Mouse (Mus musculus): ENCODE results near the gene Cntrob. TPM values are rescaled to one million over a fixed set of nuclear protein-coding genes. Genes with fewer than 3 reads are reported as not detected.

Gene Cntrob
- total RNA-seq, 2 experiments from 2014 or later = 13.2 to 15.0 TPM

DNA sequence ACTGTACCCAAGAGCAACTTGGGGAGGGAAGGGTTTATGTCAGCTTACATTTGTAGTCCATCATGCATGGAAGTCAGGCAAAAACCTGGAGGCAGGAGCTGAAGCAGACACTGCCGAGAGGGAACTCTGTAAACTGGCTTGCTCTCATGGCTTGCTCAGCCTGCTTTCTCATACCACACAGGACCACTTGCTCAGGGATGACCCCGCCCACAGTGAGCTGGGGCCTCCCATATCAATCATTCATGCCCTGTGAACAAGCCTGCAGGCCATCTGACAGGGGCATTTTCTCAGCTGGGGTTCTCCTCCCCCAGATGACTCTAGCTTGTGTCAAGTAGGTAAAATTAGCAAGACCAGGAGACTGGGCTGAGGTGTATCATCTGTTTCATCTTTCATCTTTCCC is 59.3 kb downstream of the Cntrob start:
- DNase-seq (ENCODE audit: extremely low spot score in 1 of 2, low spot score in 2 of 2) = no peak
- intact Hi-C loops (cut with DNase I) = no loop called here

DNA sequence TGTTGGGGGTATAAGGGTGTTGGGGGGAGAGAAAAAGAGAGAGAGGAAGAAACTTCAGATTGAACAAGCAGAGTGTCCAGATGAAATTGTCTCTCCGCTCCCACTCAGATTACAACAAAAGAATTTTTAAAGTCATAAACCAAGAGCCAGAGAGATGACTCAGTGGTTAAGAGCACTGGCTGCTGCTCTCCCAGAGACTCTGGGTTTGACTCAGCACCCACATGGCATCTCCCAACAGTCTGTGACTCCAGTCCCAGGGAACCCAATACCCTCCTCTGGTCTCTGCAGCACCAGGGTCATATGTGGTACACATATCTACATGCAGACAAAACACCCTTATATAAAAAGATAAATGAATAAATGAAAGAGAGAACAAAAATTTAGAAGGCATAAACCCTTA is 63.5 kb downstream of the Cntrob start:
- intact Hi-C loops (cut with DNase I) = no loop called here
- DNase-seq (ENCODE audit: extremely low spot score in 1 of 2, low spot score in 2 of 2) = no peak

DNA sequence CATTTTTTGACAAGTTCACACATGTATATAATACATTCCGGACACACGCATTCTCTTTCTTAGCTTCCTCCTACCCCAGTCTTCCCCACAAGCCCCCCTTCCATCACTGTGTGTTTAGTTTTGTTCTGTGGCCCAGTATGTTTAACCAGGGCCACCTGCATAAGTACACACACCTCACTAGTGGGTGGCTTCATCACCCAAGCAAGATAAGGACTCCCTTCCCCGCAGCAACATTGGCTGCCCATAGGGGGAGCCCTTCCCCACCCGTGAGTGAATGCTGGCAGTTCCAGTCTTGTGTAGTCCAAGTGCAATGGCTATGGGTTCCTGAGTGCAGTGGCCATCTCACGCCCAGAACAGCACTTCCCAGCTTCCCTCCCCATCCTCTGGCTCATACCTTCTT is 65.3 kb downstream of the Cntrob start:
- peak in 1 of 2 experiments; percentile 56 for DNase-seq (ENCODE audit: extremely low spot score in 1 of 2, low spot score in 2 of 2)
- intact Hi-C loops (cut with DNase I) = loop anchor here (5.0 kb wide), 1 partner anchor 129 kb away; no protein-coding TSS in a partner anchor

DNA sequence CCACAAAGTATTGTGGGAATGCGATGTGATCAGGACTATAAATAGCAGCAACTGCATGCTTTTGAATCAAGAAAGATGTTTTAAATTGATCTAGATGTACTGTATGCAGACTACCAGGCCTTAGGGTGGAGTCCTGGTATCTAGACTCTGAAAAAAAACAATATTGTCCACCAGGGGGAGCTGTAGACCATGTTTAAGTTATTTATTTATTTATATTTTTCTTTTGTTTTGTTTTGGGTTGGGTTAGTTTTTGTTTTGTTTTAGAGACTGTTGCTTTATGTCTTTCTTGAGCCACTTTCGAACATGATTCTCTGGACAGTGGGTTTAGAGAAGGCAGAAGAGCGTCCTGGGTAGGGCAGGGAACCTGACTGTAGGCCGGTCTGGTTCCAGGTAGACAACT is 65.8 kb downstream of the Cntrob start:
- intact Hi-C loops (cut with DNase I) = loop anchor here (2.0 to 5.0 kb wide), 2 partner anchors 129 to 255 kb away; no protein-coding TSS in a partner anchor
- peak in 1 of 2 experiments; percentile 59 for DNase-seq (ENCODE audit: extremely low spot score in 1 of 2, low spot score in 2 of 2)

DNA sequence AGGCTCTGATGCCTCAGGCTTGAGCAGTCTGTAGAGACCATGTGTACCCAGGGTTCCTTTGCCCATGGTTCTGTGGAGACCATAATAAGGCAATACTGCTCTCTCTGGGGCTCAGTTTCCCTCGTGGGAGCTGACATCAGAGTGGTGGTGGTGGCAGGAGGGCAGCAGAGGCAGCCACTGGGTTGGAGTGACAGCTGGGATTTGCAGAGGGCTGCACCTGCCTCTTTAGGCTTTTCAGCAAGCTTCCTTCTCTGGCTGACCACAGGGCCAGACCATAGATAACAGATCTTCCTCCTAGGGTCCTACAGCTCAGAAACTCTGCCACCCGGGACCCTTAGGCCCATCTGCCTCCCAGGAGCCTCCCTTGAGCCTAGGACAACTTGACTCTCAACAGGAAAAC is 66.5 kb downstream of the Cntrob start:
- DNase-seq (ENCODE audit: extremely low spot score in 1 of 2, low spot score in 2 of 2) = no peak
- intact Hi-C loops (cut with DNase I) = loop anchor here (2.0 to 5.0 kb wide), 2 partner anchors 130 to 256 kb away; no protein-coding TSS in a partner anchor

DNA sequence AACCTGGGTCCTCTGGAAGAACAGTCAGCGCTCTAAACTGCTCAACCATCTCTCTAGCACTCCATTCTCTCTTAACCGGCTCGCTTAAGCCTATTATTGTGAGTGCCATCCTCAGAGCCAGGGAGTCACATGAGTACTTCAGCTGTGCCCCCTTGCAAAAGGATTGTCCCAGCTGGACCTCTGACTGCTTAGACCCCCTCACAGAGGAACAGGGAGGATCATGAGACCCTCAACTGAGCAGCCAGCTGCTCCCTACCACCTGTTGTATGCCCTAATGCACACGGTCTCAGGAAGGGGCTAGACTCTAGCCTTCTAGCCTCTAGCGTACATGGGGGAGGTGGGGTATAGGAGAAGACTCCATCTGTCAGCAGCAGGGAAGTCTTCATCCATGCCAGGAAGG is 68.8 kb downstream of the Cntrob start:
- no peak for DNase-seq (ENCODE audit: extremely low spot score in 1 of 2, low spot score in 2 of 2)
- intact Hi-C loops (cut with DNase I) = loop anchor here (5.0 kb wide), 1 partner anchor 132 kb away; no protein-coding TSS in a partner anchor

DNA sequence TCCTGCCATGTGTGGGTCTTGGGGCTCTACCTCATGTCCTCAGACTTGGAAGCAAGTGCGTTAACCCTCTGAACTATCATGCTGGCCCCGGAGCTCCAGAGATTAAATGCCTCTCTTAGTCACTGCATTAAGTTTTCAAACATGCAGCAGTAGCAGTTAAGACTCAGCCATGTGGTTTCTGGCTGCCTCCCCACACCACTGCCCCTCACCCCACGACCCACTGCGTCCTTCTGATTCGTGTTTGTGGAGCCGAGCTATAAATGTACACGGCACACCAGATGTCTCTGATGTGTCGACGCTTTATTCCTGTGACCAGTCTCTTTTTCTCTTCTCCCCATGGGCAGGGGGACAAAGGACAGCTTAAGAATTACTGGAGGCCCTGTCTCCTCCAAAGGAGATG is 70.4 kb downstream of the Cntrob start:
- DNase-seq (ENCODE audit: extremely low spot score in 1 of 2, low spot score in 2 of 2) = no peak
- intact Hi-C loops (cut with DNase I) = no loop called here

DNA sequence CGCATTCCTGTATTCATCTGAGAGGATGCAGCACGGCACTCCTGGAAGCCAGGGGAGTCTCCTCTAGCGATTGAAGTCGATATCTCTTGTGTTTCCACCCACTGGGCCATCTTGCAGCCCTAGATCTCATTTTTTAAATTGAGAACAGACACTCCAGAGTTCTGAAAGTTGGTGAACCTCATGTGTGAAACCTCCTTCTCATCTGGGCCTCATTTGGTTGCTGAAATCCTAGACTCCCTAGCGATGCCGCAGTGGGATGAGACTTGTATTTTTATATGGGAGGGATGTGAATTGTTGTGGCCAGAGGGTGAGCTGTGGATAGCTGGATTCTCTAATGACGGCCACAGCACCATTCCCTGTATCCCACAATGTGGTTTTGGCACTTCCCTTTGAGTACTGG is 71.6 kb downstream of the Cntrob start:
- no peak for DNase-seq (ENCODE audit: extremely low spot score in 1 of 2, low spot score in 2 of 2)
- intact Hi-C loops (cut with DNase I) = no loop called here

DNA sequence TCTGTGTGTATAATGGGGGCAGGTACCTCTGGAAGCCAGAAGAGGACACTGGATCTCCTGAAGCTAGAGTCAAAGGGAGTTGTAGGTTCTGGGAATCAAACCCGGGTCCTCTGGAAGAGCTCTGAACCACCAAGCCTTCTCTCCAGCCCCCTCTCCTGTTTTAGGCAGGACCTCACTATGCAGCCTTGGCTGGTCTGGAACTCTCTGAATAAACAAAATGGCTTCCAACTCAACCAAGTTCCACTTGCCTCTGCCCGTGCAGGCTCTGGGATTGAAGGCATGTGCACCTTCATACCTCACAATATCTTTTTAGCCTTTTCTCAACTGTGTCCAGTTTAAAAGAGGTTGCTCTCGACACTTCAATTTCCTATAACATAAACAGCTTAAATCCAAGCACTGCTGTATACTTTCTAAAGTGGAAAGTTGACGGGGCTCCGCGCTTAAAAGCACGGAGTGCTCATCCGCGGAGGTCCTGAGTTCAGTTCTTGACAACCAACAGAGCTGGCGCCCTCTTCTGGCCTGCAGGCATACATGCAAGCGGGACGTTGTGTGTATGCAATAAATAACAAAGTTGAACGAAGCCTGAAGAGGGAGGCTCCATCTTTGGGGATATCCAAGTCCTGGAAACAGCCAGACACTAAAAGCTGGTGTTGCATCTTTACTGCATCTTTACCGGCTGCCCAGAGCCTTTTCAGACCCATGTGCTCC is 72.3 kb downstream of the Cntrob start:
- no peak for DNase-seq (ENCODE audit: extremely low spot score in 1 of 2, low spot score in 2 of 2)
- intact Hi-C loops (cut with DNase I) = no loop called here

DNA sequence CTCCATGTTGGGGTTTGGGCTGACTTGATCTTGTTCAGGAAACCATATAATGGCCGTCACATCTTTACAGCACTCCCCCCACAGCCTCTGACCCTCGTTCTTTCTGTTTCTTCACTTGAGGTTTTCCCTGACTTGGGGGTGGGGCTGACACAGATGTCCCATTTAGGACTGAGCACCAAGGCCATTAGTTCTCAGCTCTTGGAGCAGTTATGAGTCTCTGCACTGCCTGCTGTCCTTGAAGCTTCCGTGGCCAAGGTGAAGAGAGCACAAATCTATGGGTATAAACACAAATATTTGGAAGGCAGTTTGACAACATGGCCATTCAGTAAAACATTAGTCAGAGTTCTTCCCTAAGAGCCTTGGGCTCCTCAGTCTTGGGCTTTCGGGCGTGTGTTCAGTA is 73.5 kb downstream of the Cntrob start:
- intact Hi-C loops (cut with DNase I) = no loop called here
- no peak for DNase-seq (ENCODE audit: extremely low spot score in 1 of 2, low spot score in 2 of 2)

Other genes with a start within 250 kb of the Cntrob start
- gene Vamp2, start 235.3 kb downstream of the Cntrob start, total RNA-seq (2021) = 1,000 to 10,000 TPM; 1,124 to 1,163 TPM
- 10 to 100 TPM; 71.2 to 83.9 TPM for gene Per1, start 228.6 kb downstream of the Cntrob start, total RNA-seq (2021)
- under 1 TPM; 0.57 to 0.73 TPM for gene Hes7, start 203.4 kb downstream of the Cntrob start, total RNA-seq (2021)
- gene 9130213A22Rik, start 201.2 kb downstream of the Cntrob start, total RNA-seq (2021) = under 1 TPM; 0.51 to 0.64 TPM
- gene Aloxe3, start 197.9 kb downstream of the Cntrob start, total RNA-seq (2021) = 1 to 10 TPM; 8.6 to 10.0 TPM
- gene Alox12b, start 166.8 kb downstream of the Cntrob start, total RNA-seq (2021) = under 1 TPM; 0.45 to 0.69 TPM
- gene Alox8, start 125.9 kb downstream of the Cntrob start, total RNA-seq (2021) = 1 to 10 TPM; 3.5 to 3.6 TPM
- under 1 TPM; 0.49 to 0.71 TPM for gene Gucy2e, start 86.7 kb downstream of the Cntrob start, total RNA-seq (2021)
- 10 to 100 TPM; 68.9 to 69.5 TPM for gene Trappc1, start 205 bp upstream of the Cntrob start, total RNA-seq (2021)
- 10 to 100 TPM; 12.3 to 17.9 TPM for gene Kcnab3, start 2.5 kb upstream of the Cntrob start, total RNA-seq (2021)
- gene Rnf227, start 16.7 kb upstream of the Cntrob start, total RNA-seq (2021) = 10 to 100 TPM; 74.8 to 82.8 TPM
- gene Chd3, start 45.6 kb upstream of the Cntrob start, total RNA-seq (2021) = 100 to 1,000 TPM; 525 to 527 TPM
- gene Naa38, start 71.7 kb upstream of the Cntrob start, total RNA-seq (2021) = 10 to 100 TPM; 84.2 to 85.7 TPM
- gene Cyb5d1, start 71.9 kb upstream of the Cntrob start, total RNA-seq (2021) = 10 to 100 TPM; 37.9 to 39.8 TPM
- gene Tmem88, start 74.5 kb upstream of the Cntrob start, total RNA-seq (2021) = 1 to 10 TPM; 2.8 to 3.0 TPM
- 10 to 100 TPM; 42.7 to 43.9 TPM for gene Kdm6b, start 89.9 kb upstream of the Cntrob start, total RNA-seq (2021)
- gene Dnah2, start 225.3 kb upstream of the Cntrob start, total RNA-seq (2021) = 1 to 10 TPM; 4.2 to 5.7 TPM
- gene Efnb3, start 236.4 kb upstream of the Cntrob start, total RNA-seq (2021) = 100 to 1,000 TPM; 147 to 154 TPM

Measured in left cerebral cortex, postnatal 10 days (tissue).